Mouse (Mus musculus) testis, postnatal 10 days (tissue): ENCODE data around the gene B230307C23Rik.
"Not testable (repeated sequence)": the region's sequence is repeated elsewhere in the genome, so short reads cannot be mapped to it uniquely, and the experiment has no call there.

Experiments used
- DNase-seq: peaks from one replicate; pipeline ENCODE4 v3.0.0; 2021; ENCODE audit warnings: low spot score

B230307C23Rik gene

GRCm38 (mm10) chr16:98022081-98022480, 25.0 kb downstream of the B230307C23Rik start:
- DNase-seq, result no peak

- DNase-seq, result no peak
Observed at GRCm38 (mm10) chr16:98022657-98023345, 25.7 kb downstream of the B230307C23Rik start.

GRCm38 (mm10) chr16:98026186-98026585, 29.1 kb downstream of the B230307C23Rik start:
- not testable (repeated sequence) for DNase-seq

GRCm38 (mm10) chr16:98034971-98035370, 37.9 kb downstream of the B230307C23Rik start:
- DNase-seq, result not testable (repeated sequence)

- no peak for DNase-seq
Observed at GRCm38 (mm10) chr16:98041676-98042075, 44.6 kb downstream of the B230307C23Rik start.

- DNase-seq, result not testable (repeated sequence)
Observed at GRCm38 (mm10) chr16:98079382-98079781, 82.3 kb downstream of the B230307C23Rik start.

- DNase-seq, result not testable (repeated sequence)
Observed at GRCm38 (mm10) chr16:98081140-98081539, 84.0 kb downstream of the B230307C23Rik start.
